Mouse (Mus musculus): ENCODE results near the gene Gm20736. TPM values are rescaled to one million over a fixed set of nuclear protein-coding genes. Genes with fewer than 3 reads are reported as not detected.
"Not testable (repeated sequence)": the region's sequence is repeated elsewhere in the genome, so short reads cannot be mapped to it uniquely, and the experiment has no call there.

Gm20736 gene
- polyA plus RNA-seq (2012; rRNA removed) = not detected in 2 replicates

DNA sequence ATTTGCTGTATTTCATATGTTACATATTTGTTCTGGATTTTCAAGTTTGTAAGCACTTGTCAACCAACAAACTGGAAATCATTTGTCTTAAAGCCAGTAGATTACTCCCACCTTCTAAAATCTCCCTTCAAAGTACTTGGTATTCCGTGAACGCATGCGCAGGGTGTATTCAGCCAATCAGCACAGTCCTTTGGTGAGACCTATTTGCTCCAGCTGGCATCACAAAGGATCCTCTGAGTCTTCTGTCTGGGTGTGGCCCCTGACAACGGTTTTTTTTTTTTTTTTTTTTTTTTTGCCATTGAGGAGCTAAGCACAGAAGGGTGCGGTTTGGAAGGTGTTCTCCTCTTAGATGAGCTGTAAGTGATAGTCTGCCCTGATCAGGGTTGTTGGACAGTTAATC lies at the start of gene Gm20736:
Gene Gm20736 (plus strand): TSS at position 301 of the 400 bp plus-strand sequence.
- H3K4me3 ChIP-seq (ENCODE audit: insufficient read depth, low read length); H3K4me1 ChIP-seq (ENCODE audit: control insufficient read depth, insufficient read depth, low read length); H3K27ac ChIP-seq (ENCODE audit: insufficient read depth, low read length): not testable (repeated sequence)

Other genes with a start within 250 kb of the Gm20736 start
- not detected in 2 replicates for gene Gm20924, start 170.2 kb upstream of the Gm20736 start, polyA plus RNA-seq (2012; rRNA removed)

Measured in cortical plate, adult 2 months (tissue).